Mouse (Mus musculus): Measurements from ENCODE around the gene Vamp5. TPM values are rescaled to one million over a fixed set of nuclear protein-coding genes. Genes with fewer than 3 reads are reported as not detected.

Gene Vamp5
- polyA plus RNA-seq, 1 experiment from 2014 or later: 12.0 TPM

- Histone ChIP-seq H3K27me3 (ENCODE audit: control insufficient read depth, insufficient read depth, low read depth, low read length) (no peaks in the 10 kb centered on the region; the same call in 1 of the 2 replicates), H3K4me1 (ENCODE audit: control insufficient read depth, insufficient read depth, low read length) (peaks cover 19% of the 10 kb centered on the region), H3K9ac (ENCODE audit: low read depth, low read length) (no peak overlapping the region), H3K27ac (ENCODE audit: low read length) (no peak overlapping the region), H3K9me3 (replicated peaks; ENCODE audit: control insufficient read depth, low read length, poor library complexity, severe bottlenecking) (no peaks in the 10 kb centered on the region), H3K36me3 (ENCODE audit: control insufficient read depth, insufficient read depth, low read length) (peaks cover 5% of the 10 kb centered on the region; the same call in 1 of the 2 replicates), H3K4me3 (ENCODE audit: low read depth, low read length) (no peak overlapping the region), H3K4me2 (ENCODE audit: low read length) (no peak overlapping the region)
- no peak for ATAC-seq
- 74% methylated on average over 6 of the region's 6 CpGs for WGBS
Observed at GRCm38 (mm10) chr6:72364985-72365384, 15.3 kb downstream of the Vamp5 start.

GRCm38 (mm10) chr6:72364009-72364408, 16.3 kb downstream of the Vamp5 start:
- H3K27ac ChIP-seq (ENCODE audit: low read length): no peak overlapping the region
- H3K27me3 ChIP-seq (ENCODE audit: control insufficient read depth, insufficient read depth, low read depth, low read length): no peaks in the 10 kb centered on the region; the same call in 1 of the 2 replicates
- WGBS: 46% methylated on average over 7 of the region's 7 CpGs
- peaks cover 19% of the 10 kb centered on the region for H3K4me1 ChIP-seq (ENCODE audit: control insufficient read depth, insufficient read depth, low read length)
- peaks cover 5% of the 10 kb centered on the region; the same call in 1 of the 2 replicates for H3K36me3 ChIP-seq (ENCODE audit: control insufficient read depth, insufficient read depth, low read length)
- H3K4me3 ChIP-seq (ENCODE audit: low read depth, low read length): no peak overlapping the region
- H3K9me3 ChIP-seq (replicated peaks; ENCODE audit: control insufficient read depth, low read length, poor library complexity, severe bottlenecking): no peaks in the 10 kb centered on the region
- ATAC-seq: no peak
- no peak overlapping the region for H3K9ac ChIP-seq (ENCODE audit: low read depth, low read length)
- H3K4me2 ChIP-seq (ENCODE audit: low read length): no peak overlapping the region

- peak; percentile 99 for ATAC-seq
Observed at GRCm38 (mm10) chr6:72362132-72363028, 17.9 kb downstream of the Vamp5 start.

GRCm38 (mm10) chr6:72361121-72361551, 19.1 kb downstream of the Vamp5 start:
- Histone ChIP-seq H3K4me2 (ENCODE audit: low read length) (peak overlapping the region; percentile 84), H3K27me3 (ENCODE audit: control insufficient read depth, insufficient read depth, low read depth, low read length) (no peaks in the 10 kb centered on the region; the same call in 1 of the 2 replicates), H3K36me3 (ENCODE audit: control insufficient read depth, insufficient read depth, low read length) (peaks cover 9% of the 10 kb centered on the region; the same call in 1 of the 2 replicates), H3K27ac (ENCODE audit: low read length) (no peak overlapping the region), H3K4me1 (ENCODE audit: control insufficient read depth, insufficient read depth, low read length) (peaks cover 24% of the 10 kb centered on the region), H3K9ac (ENCODE audit: low read depth, low read length) (0 out of 2 replicates have a peak overlapping the region, but pooled peaks have one; percentile 5), H3K9me3 (replicated peaks; ENCODE audit: control insufficient read depth, low read length, poor library complexity, severe bottlenecking) (no peaks in the 10 kb centered on the region), H3K4me3 (ENCODE audit: low read depth, low read length) (peak overlapping the region; percentile 80)
- 86% methylated on average over 5 of the region's 5 CpGs for WGBS
- ATAC-seq: no peak

More at GRCm38 (mm10) chr6:72362132-72363028, 17.9 kb downstream of the Vamp5 start:
- H3K9me3 ChIP-seq (replicated peaks; ENCODE audit: control insufficient read depth, low read length, poor library complexity, severe bottlenecking): no peaks in the 10 kb centered on the region
- peak overlapping the region; percentile 77 for H3K27ac ChIP-seq (ENCODE audit: low read length)
- H3K9ac ChIP-seq (ENCODE audit: low read depth, low read length): peak overlapping the region; percentile 78
- peaks cover 19% of the 10 kb centered on the region for H3K4me1 ChIP-seq (ENCODE audit: control insufficient read depth, insufficient read depth, low read length)
- H3K36me3 ChIP-seq (ENCODE audit: control insufficient read depth, insufficient read depth, low read length): peaks cover 9% of the 10 kb centered on the region; the same call in 1 of the 2 replicates
- peak overlapping the region; percentile 84 for H3K4me2 ChIP-seq (ENCODE audit: low read length)
- no peaks in the 10 kb centered on the region; the same call in 1 of the 2 replicates for H3K27me3 ChIP-seq (ENCODE audit: control insufficient read depth, insufficient read depth, low read depth, low read length)
- peak overlapping the region; percentile 80 for H3K4me3 ChIP-seq (ENCODE audit: low read depth, low read length)
- WGBS: under 1% methylated on average over 42 of the region's 42 CpGs

GRCm38 (mm10) chr6:72360599-72360935, 19.7 kb downstream of the Vamp5 start:
- H3K4me2 ChIP-seq (ENCODE audit: low read length): no peak overlapping the region; the same call in 1 of the 2 replicates
- H3K4me3 ChIP-seq (ENCODE audit: low read depth, low read length): no peak overlapping the region
- 62% methylated on average over 7 of the region's 7 CpGs for WGBS
- H3K36me3 ChIP-seq (ENCODE audit: control insufficient read depth, insufficient read depth, low read length): peaks cover 9% of the 10 kb centered on the region; the same call in 1 of the 2 replicates
- H3K9ac ChIP-seq (ENCODE audit: low read depth, low read length): no peak overlapping the region
- no peak overlapping the region for H3K27ac ChIP-seq (ENCODE audit: low read length)
- ATAC-seq: no peak
- no peaks in the 10 kb centered on the region for H3K9me3 ChIP-seq (replicated peaks; ENCODE audit: control insufficient read depth, low read length, poor library complexity, severe bottlenecking)
- H3K27me3 ChIP-seq (ENCODE audit: control insufficient read depth, insufficient read depth, low read depth, low read length): no peaks in the 10 kb centered on the region; the same call in 1 of the 2 replicates
- H3K4me1 ChIP-seq (ENCODE audit: control insufficient read depth, insufficient read depth, low read length): peaks cover 28% of the 10 kb centered on the region

- WGBS: 87% methylated on average over 11 of the region's 11 CpGs
- Histone ChIP-seq H3K4me1 (ENCODE audit: control insufficient read depth, insufficient read depth, low read length) (peaks cover 29% of the 10 kb centered on the region), H3K4me3 (ENCODE audit: low read depth, low read length) (no peak overlapping the region), H3K4me2 (ENCODE audit: low read length) (no peak overlapping the region), H3K27ac (ENCODE audit: low read length) (no peak overlapping the region), H3K27me3 (ENCODE audit: control insufficient read depth, insufficient read depth, low read depth, low read length) (no peaks in the 10 kb centered on the region; the same call in 1 of the 2 replicates), H3K9ac (ENCODE audit: low read depth, low read length) (no peak overlapping the region), H3K9me3 (replicated peaks; ENCODE audit: control insufficient read depth, low read length, poor library complexity, severe bottlenecking) (no peaks in the 10 kb centered on the region), H3K36me3 (ENCODE audit: control insufficient read depth, insufficient read depth, low read length) (peaks cover 9% of the 10 kb centered on the region; the same call in 1 of the 2 replicates)
- no peak for ATAC-seq
Observed at GRCm38 (mm10) chr6:72359891-72360598, 20.2 kb downstream of the Vamp5 start.

- peaks cover 9% of the 10 kb centered on the region; the same call in 1 of the 2 replicates for H3K36me3 ChIP-seq (ENCODE audit: control insufficient read depth, insufficient read depth, low read length)
- H3K4me3 ChIP-seq (ENCODE audit: low read depth, low read length): no peak overlapping the region
- H3K4me2 ChIP-seq (ENCODE audit: low read length): no peak overlapping the region
- no peaks in the 10 kb centered on the region for H3K9me3 ChIP-seq (replicated peaks; ENCODE audit: control insufficient read depth, low read length, poor library complexity, severe bottlenecking)
- no peaks in the 10 kb centered on the region for H3K27me3 ChIP-seq (ENCODE audit: control insufficient read depth, insufficient read depth, low read depth, low read length)
- no peak for ATAC-seq
- WGBS: 67% methylated on average over 2 of the region's 2 CpGs
- no peak overlapping the region for H3K27ac ChIP-seq (ENCODE audit: low read length)
- no peak overlapping the region for H3K9ac ChIP-seq (ENCODE audit: low read depth, low read length)
- peaks cover 35% of the 10 kb centered on the region for H3K4me1 ChIP-seq (ENCODE audit: control insufficient read depth, insufficient read depth, low read length)
Observed at GRCm38 (mm10) chr6:72359343-72359742, 20.9 kb downstream of the Vamp5 start.

- Histone ChIP-seq H3K4me1 (ENCODE audit: control insufficient read depth, insufficient read depth, low read length) (peaks cover 35% of the 10 kb centered on the region), H3K27ac (ENCODE audit: low read length) (no peak overlapping the region)
- 92% methylated on average over 10 of the region's 10 CpGs for WGBS
Observed at GRCm38 (mm10) chr6:72358086-72358764, 22.0 kb downstream of the Vamp5 start.

More at GRCm38 (mm10) chr6:72358086-72358764, 22.0 kb downstream of the Vamp5 start:
- ATAC-seq: no peak
- H3K9ac ChIP-seq (ENCODE audit: low read depth, low read length): no peak overlapping the region
- no peaks in the 10 kb centered on the region for H3K9me3 ChIP-seq (replicated peaks; ENCODE audit: control insufficient read depth, low read length, poor library complexity, severe bottlenecking)
- no peaks in the 10 kb centered on the region for H3K27me3 ChIP-seq (ENCODE audit: control insufficient read depth, insufficient read depth, low read depth, low read length)
- H3K4me3 ChIP-seq (ENCODE audit: low read depth, low read length): no peak overlapping the region
- H3K4me2 ChIP-seq (ENCODE audit: low read length): no peak overlapping the region
- peaks cover 9% of the 10 kb centered on the region; the same call in 1 of the 2 replicates for H3K36me3 ChIP-seq (ENCODE audit: control insufficient read depth, insufficient read depth, low read length)

Data from midbrain, embryonic 16.5 days (tissue).